Mouse (Mus musculus): Measurements from ENCODE around the gene Rps28. TPM values are rescaled to one million over a fixed set of nuclear protein-coding genes. Genes with fewer than 3 reads are reported as not detected.
"Not testable (repeated sequence)": the region's sequence is repeated elsewhere in the genome, so short reads cannot be mapped to it uniquely, and the experiment has no call there.

The Rps28 gene
- polyA plus RNA-seq, 1 experiment from 2014 or later, result 534 TPM

DNA sequence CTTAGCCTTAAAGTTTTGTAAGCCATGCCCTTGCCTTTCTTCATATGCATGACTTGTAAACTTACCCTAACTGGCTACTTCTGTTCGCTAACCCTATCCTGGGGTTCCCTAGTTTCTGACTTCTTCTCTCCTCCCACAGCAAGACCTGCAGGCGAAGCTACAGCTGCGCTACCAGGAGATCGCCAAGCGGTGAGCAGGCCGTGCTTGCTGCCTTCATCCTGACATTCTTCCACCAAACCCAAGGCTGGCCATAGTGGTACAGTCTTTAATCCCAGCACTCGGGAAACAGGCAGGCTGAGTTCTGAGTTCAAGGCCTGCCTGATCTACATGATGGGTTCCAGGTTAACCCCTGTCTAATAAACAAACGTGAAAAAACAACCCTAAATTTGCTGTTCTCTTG lies 1.1 kb upstream of the Rps28 start:
- H3K9ac ChIP-seq (replicated peaks), result peak overlapping the region; percentile 79; the same call in 1 of the 2 replicates
- H3K27ac ChIP-seq (replicated peaks), result no peak overlapping the region
- H3K9me3 ChIP-seq (replicated peaks), result no peaks in the 10 kb centered on the region
- no peak for ATAC-seq (ENCODE audit: low FRiP score)
- peak overlapping the region; percentile 84 for H3K4me3 ChIP-seq (replicated peaks)
- H3K36me3 ChIP-seq, result peaks cover 41% of the 10 kb centered on the region
- 81% methylated on average over 8 of the region's 8 CpGs for WGBS
- H3K4me1 ChIP-seq, result peaks cover 59% of the 10 kb centered on the region
- peak overlapping the region; percentile 91 for H3K4me2 ChIP-seq
- no peaks in the 10 kb centered on the region for H3K27me3 ChIP-seq (replicated peaks)

DNA sequence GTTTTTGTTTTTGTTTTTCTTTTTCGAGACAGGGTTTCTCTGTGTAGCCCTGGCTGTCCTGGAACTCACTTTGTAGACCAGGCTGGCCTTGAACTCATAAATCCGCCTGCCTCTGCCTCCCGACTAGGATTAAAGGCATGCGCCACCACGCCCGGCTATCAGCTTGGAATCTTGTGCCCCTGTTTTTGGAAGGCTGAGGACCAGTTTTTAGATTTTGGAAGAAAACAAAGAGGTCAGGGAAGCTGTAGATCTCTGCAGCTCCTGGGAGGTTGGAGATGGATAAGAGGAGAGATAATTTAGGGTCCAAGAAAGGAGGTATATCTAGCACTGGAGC lies 602 bp upstream of the Rps28 start:
- not testable (repeated sequence) for H3K27me3 ChIP-seq (replicated peaks); H3K9me3 ChIP-seq (replicated peaks); ATAC-seq (ENCODE audit: low FRiP score)
- Histone ChIP-seq H3K4me2 (peak overlapping the region; percentile 91), H3K36me3 (peaks cover 41% of the 10 kb centered on the region), H3K9ac (replicated peaks) (peak overlapping the region; percentile 79), H3K27ac (replicated peaks) (peak overlapping the region; percentile 92), H3K4me3 (replicated peaks) (peak overlapping the region; percentile 84), H3K4me1 (peaks cover 59% of the 10 kb centered on the region)
- 6% methylated on average over 6 of the region's 6 CpGs for WGBS

DNA sequence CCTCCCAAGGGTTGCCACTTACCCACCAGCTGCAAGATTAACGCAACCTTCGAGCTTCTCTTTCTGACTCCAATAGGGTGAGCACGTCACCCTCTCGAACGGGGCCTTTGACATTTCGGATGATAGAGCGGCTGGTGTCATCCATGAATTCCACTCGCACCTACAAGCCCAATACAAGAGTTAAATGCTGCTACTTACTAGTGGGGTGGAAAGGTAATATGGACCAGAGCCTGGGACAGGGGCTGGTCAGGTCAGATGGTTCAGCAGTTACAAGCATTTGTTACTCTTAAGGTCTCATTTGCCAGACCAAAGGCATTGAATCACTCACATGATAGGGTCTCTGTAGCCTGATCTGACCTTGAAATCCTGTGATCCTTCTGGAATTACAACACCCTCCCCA lies 1.2 kb downstream of the Rps28 start:
- H3K27ac ChIP-seq (replicated peaks); ATAC-seq (ENCODE audit: low FRiP score); H3K27me3 ChIP-seq (replicated peaks); H3K9me3 ChIP-seq (replicated peaks): not testable (repeated sequence)
- Histone ChIP-seq H3K36me3 (peaks cover 43% of the 10 kb centered on the region), H3K4me2 (peak overlapping the region; percentile 91), H3K4me1 (peaks cover 61% of the 10 kb centered on the region), H3K4me3 (replicated peaks) (peak overlapping the region; percentile 84), H3K9ac (replicated peaks) (peak overlapping the region; percentile 79)
- 90% methylated on average over 8 of the region's 8 CpGs for WGBS

DNA sequence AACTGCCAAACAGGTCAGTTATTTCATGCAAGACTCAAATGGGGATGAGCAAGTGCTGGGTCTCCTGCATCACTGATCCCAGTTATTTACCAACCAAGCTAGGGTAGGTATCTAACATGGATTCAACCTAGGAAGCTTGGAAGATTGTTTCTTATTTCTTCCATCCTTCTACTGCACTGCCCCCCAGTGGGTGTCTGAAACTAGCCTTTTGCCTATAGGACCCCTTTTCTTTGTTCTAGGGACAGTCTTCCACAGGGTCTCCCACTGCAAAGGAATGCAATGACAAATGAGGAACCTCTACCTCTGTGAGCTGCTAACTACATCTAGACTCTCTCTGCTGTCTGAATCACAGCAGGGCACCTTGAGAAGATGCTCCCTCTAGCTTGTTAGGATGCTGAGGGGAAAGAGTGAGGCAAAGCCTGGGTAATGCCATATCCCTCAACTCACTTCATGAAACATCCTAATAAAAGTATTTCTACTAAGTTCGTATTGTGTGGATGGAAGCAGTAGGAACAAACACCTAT lies 1.9 kb downstream of the Rps28 start:
- no peak for ATAC-seq (ENCODE audit: low FRiP score)
- H3K4me2 ChIP-seq, result peak overlapping the region; percentile 91
- 93% methylated on average over 1 of the region's 1 CpGs for WGBS
- 0 out of 2 replicates have a peak overlapping the region, but pooled peaks have one; percentile 84 for H3K4me3 ChIP-seq (replicated peaks)
- no peaks in the 10 kb centered on the region for H3K27me3 ChIP-seq (replicated peaks)
- H3K4me1 ChIP-seq, result peaks cover 61% of the 10 kb centered on the region
- no peaks in the 10 kb centered on the region for H3K9me3 ChIP-seq (replicated peaks)
- H3K27ac ChIP-seq (replicated peaks), result no peak overlapping the region
- H3K36me3 ChIP-seq, result peaks cover 39% of the 10 kb centered on the region
- H3K9ac ChIP-seq (replicated peaks), result 0 out of 2 replicates have a peak overlapping the region, but pooled peaks have one; percentile 3

DNA sequence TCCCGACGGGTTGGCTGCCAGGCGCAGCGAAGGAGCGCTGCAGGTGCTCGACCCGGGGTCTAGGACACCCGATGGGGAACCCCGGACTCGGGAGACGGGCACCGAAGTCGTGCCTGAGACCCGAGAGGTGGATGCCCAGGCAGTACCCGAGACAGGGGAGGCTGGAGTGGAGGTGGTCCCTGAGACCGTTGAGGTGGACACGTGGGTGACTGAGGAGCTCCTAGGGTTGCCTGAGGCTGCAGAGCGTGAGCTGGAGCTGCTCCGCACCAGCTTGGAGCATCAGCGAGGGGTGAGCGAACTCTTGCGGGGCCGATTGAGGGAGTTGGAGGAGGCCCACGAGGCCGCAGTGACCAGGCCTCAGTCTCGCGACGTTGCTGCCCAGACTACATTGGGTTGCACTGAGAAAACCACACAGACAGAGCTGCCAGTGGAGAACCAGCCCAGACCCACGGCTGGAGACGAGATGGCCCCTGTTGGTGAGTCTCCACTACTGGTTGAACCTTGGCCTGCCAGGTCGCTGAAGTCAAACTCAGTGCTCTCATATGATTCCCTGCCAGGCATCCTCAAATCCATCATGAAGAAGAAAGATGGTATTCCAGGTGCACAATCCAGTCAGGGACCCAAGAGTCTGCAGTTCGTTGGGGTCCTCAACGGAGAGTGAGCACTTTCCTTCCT lies 6.3 kb downstream of the Rps28 start:
- H3K4me3 ChIP-seq (replicated peaks), result peak overlapping the region; percentile 60
- peak overlapping the region; percentile 88 for H3K27ac ChIP-seq (replicated peaks)
- peaks cover 39% of the 10 kb centered on the region for H3K36me3 ChIP-seq
- 14% methylated on average over 33 of the region's 33 CpGs for WGBS
- no peaks in the 10 kb centered on the region for H3K9me3 ChIP-seq (replicated peaks)
- peak overlapping the region; percentile 79 for H3K4me2 ChIP-seq
- no peaks in the 10 kb centered on the region for H3K27me3 ChIP-seq (replicated peaks)
- ATAC-seq (ENCODE audit: low FRiP score), result peak; percentile 67
- peaks cover 37% of the 10 kb centered on the region for H3K4me1 ChIP-seq
- peak overlapping the region; percentile 75 for H3K9ac ChIP-seq (replicated peaks)

DNA sequence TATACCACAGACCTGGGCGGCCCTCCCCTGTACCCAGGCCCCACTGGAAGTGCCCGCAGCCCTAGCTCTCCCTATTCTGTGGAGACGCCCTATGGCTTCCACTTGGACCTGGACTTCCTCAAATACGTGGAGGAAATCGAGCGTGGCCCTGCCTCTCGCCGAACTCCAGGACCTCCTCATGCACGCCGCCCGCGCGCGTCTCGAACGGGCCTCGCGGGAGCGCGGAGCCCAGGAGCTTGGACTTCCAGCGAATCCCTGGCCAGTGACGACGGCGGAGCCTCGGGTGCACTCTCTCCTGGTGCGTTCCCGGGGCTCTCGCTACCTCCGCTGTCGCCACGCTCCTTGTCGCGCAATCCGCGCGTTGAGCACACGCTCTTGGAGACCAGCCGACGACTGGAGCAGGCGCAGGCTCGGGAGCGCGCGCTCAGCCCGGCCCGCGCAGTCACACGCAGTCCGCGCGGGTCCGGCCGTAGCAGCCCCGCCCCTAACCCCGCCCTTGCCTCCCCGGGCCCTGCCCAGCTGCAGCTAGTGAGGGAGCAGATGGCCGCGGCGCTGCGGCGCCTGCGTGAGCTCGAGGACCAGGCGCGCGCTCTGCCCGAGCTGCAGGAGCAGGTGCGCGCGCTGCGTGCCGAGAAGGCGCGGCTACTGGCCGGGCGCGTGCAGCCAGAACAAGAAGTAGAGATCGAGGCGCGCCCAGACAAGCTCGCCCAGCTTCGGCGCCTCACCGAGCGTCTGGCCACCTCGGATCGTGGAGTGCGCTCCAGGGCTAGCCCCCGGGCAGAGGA lies 7.0 kb downstream of the Rps28 start:
- Histone ChIP-seq H3K9ac (replicated peaks) (peak overlapping the region; percentile 75), H3K36me3 (peaks cover 34% of the 10 kb centered on the region), H3K4me3 (replicated peaks) (peak overlapping the region; percentile 60), H3K27ac (replicated peaks) (peak overlapping the region; percentile 88), H3K9me3 (replicated peaks) (no peaks in the 10 kb centered on the region), H3K4me1 (peaks cover 30% of the 10 kb centered on the region), H3K4me2 (peak overlapping the region; percentile 79), H3K27me3 (replicated peaks) (0 out of 2 replicates have a peak, but pooled peaks cover 2% of the 10 kb centered on the region)
- ATAC-seq (ENCODE audit: low FRiP score), result peak; percentile 97
- 1% methylated on average over 88 of the region's 89 CpGs for WGBS

DNA sequence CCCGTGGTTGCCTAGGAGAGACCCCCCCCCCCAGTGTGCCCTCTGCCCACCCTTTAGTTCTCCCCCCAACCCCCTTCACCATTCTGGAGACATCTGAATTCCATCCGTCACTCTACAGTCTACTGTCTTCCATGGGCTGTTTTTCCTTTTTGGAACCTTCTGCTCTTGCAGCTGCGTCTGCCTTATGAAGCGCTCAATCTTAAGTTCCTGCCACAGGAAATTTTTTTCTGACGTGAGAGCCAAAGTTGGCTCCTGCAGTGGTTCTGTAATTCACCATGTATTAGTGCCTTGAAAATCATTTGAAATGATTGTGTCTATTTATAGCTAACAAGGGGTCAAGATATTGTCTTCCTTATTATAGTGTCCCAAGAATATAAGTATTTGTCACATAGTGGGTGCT lies 7.8 kb downstream of the Rps28 start:
- peaks cover 24% of the 10 kb centered on the region for H3K4me1 ChIP-seq
- ATAC-seq (ENCODE audit: low FRiP score), result no peak
- H3K27ac ChIP-seq (replicated peaks), result peak overlapping the region; percentile 88; the same call in 1 of the 2 replicates
- no peaks in the 10 kb centered on the region for H3K9me3 ChIP-seq (replicated peaks)
- peak overlapping the region; percentile 79 for H3K4me2 ChIP-seq
- H3K36me3 ChIP-seq, result peaks cover 26% of the 10 kb centered on the region
- peak overlapping the region; percentile 75; the same call in 1 of the 2 replicates for H3K9ac ChIP-seq (replicated peaks)
- H3K27me3 ChIP-seq (replicated peaks), result 0 out of 2 replicates have a peak, but pooled peaks cover 3% of the 10 kb centered on the region
- H3K4me3 ChIP-seq (replicated peaks), result peak overlapping the region; percentile 60
- 70% methylated on average over 5 of the region's 5 CpGs for WGBS

DNA sequence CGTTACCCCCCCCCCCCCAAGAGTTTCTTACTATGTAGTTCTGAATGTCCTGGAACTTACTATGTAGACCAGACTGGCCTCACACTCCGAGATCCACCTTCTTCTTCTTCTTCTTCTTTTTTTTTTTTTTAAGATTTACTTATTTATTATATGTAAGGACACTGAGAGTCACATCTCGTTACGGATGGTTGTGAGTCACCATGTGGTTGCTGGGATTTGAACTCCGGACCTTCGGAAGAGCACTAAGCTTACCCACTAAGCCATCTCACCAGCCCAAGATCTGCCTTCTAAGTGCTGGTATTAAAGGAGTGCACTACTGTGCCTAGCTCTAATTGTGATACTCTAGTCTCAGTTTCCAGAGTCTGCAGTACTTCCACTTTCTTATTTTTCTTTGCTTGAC lies 9.0 kb downstream of the Rps28 start:
- no peak for ATAC-seq (ENCODE audit: low FRiP score)

DNA sequence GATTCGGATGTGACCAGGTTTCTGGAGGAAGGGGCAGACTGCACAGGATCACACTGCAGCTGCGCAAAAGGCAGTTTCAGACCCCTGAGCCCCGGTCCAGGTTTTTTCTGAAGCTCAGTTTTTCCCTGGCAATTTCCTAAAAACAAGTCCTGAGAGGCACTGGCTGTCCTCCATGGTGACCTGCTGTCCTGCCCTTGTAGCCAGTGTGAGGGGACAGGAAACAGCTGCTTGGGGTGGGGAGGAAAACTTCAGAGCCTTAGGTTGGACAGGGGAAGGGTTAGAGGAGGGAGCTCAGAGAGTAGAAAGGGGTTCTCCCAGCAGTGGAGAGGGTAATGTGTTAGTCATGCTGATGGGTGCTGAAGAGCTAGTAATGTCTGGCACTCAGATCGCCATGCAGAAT lies 11.4 kb downstream of the Rps28 start:
- Histone ChIP-seq H3K36me3 (no peaks in the 10 kb centered on the region), H3K27me3 (replicated peaks) (peaks cover 13% of the 10 kb centered on the region; the same call in 1 of the 2 replicates), H3K9me3 (replicated peaks) (no peaks in the 10 kb centered on the region), H3K27ac (replicated peaks) (no peak overlapping the region), H3K9ac (replicated peaks) (no peak overlapping the region), H3K4me1 (peaks cover 18% of the 10 kb centered on the region), H3K4me3 (replicated peaks) (no peak overlapping the region), H3K4me2 (no peak overlapping the region)
- no peak for ATAC-seq (ENCODE audit: low FRiP score)
- 78% methylated on average over 4 of the region's 4 CpGs for WGBS

More for the DNA sequence above, 9.0 kb downstream of the Rps28 start:
- peaks cover 15% of the 10 kb centered on the region for H3K36me3 ChIP-seq
- no peaks in the 10 kb centered on the region for H3K9me3 ChIP-seq (replicated peaks)
- no peak overlapping the region for H3K9ac ChIP-seq (replicated peaks)
- H3K4me1 ChIP-seq, result peaks cover 28% of the 10 kb centered on the region
- 90% methylated on average over 6 of the region's 6 CpGs for WGBS
- no peak overlapping the region for H3K4me2 ChIP-seq
- no peak overlapping the region for H3K4me3 ChIP-seq (replicated peaks)
- peaks cover 10% of the 10 kb centered on the region; the same call in 1 of the 2 replicates for H3K27me3 ChIP-seq (replicated peaks)
- no peak overlapping the region for H3K27ac ChIP-seq (replicated peaks)

DNA sequence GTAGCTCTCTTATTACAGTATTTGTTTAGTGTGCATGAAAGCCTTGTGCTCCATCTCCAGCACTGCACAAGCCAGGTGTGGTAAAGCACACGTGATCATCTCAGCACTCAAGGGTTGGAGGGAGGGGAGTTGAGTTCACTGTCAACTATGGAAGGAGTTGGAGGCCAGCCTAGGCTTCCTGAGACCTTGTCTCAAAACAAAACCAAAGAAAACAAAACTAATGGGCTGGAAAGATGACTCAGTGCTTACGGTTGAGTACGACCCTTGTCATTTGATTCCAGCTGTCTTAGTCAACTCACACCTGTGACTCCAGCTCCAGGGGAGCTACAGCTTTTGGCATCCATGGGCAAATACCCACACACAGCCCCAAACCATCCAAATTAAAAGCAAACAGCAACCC lies 11.9 kb downstream of the Rps28 start:
- 49% methylated on average over 3 of the region's 3 CpGs for WGBS
- Histone ChIP-seq H3K4me3 (replicated peaks) (no peak overlapping the region), H3K4me1 (peaks cover 15% of the 10 kb centered on the region), H3K4me2 (no peak overlapping the region), H3K36me3 (no peaks in the 10 kb centered on the region), H3K27me3 (replicated peaks) (peaks cover 13% of the 10 kb centered on the region; the same call in 1 of the 2 replicates), H3K9ac (replicated peaks) (no peak overlapping the region), H3K27ac (replicated peaks) (no peak overlapping the region), H3K9me3 (replicated peaks) (no peaks in the 10 kb centered on the region)
- no peak for ATAC-seq (ENCODE audit: low FRiP score)

DNA sequence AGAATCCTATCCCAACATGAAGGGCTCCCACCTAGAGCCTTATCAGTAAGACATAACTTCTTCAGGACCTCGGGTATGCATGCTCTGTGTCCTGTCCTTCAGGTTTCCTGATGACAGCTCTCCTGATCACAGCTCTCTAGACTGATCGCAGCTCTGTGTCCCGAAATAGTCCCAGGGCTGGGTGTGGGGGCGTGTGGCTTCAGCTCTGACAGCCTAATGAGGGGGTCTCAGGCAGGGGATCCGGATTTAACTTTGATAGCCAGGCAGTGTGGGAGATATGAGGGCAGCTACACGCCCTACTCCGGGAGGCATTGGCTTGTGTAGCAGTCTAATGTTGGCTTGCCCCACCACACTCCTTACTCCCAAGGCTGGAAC lies 13.2 kb downstream of the Rps28 start:
- Histone ChIP-seq H3K27me3 (replicated peaks) (peaks cover 13% of the 10 kb centered on the region), H3K9ac (replicated peaks) (peak overlapping the region; percentile 8; the same call in 1 of the 2 replicates), H3K27ac (replicated peaks) (no peak overlapping the region), H3K4me1 (peaks cover 9% of the 10 kb centered on the region), H3K4me2 (peak overlapping the region; percentile 88), H3K4me3 (replicated peaks) (peak overlapping the region; percentile 53), H3K9me3 (replicated peaks) (no peaks in the 10 kb centered on the region), H3K36me3 (no peaks in the 10 kb centered on the region)
- 21% methylated on average over 7 of the region's 7 CpGs for WGBS
- no peak for ATAC-seq (ENCODE audit: low FRiP score)

Measured in neural tube, embryonic 15.5 days (tissue).